Mouse (Mus musculus): ENCODE data around the gene Gpn1. TPM values are rescaled to one million over a fixed set of nuclear protein-coding genes. Genes with fewer than 3 reads are reported as not detected.

Gene Gpn1
- 37.8 and 40.9 TPM in 2 replicates for polyA plus RNA-seq (2012; rRNA removed)

DNA sequence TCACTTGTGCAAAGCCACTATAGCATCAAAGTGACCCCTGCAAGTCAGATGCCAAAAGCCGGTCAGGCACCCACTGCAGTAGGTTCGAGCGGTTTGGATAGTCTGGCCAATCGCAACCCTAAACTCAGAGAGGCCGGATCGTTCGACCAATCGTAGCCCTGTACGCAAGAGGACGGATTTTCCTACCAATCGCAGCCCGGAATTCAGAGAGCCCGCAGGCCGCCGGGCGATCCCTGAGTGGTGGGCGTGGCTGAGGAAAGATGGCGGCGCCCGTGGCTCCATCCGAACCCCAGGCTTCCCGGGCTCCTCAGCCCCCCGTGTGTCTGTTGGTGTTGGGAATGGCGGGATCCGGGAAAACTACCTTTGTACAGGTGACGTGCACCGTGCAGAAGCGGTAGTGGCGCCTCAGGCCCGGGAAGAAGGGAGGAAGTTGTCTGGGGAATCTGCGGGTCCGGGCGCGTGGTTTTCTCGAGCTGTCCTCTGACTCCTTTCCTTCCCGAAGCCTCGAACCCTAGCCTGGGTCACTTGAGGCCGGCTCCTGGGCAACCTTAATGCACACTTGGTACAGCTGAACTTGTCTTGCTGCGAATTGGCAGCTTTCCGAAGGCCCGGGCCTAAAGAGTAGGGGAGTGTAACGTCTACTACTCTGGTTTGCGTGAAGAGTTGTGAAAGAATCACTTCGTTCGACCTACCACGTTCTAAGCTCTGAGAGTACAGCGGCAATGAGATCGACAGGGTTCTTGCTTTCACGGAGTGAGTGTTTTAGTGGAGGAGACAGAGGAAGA is at the start of gene Gpn1:
Gene Gpn1 (plus strand): TSS at position 229 of the 785 bp plus-strand sequence.

GRCm38 (mm10) chr5:31451878-31452561 is 42.5 kb upstream of the Gpn1 start, which contains the start of gene Zfp512:
Gene Zfp512, plus strand, starts transcription at chr5:31452431.

DNA sequence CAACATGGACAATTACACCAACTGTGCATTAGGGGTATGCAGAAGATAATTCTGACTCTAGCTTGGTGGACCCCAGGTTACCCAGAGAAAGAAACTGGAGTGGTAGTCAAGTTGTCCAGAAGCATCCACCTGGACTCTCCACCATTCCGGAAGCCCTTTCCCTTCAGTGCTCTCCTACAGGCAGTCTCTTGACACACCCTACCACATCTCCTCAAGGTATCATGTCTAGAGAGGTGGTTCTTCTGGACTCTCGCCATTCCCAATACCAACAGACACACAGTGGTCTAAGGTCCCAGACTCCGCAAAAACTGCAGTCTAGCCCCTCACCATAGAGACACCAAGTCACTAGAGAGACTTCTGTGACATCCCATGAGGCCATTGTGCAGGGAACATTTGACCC is 9.1 kb upstream of the Gpn1 start, which contains the start of gene 4930548H24Rik:
Gene 4930548H24Rik (plus strand): TSS at position 301 of the 400 bp plus-strand sequence.

DNA sequence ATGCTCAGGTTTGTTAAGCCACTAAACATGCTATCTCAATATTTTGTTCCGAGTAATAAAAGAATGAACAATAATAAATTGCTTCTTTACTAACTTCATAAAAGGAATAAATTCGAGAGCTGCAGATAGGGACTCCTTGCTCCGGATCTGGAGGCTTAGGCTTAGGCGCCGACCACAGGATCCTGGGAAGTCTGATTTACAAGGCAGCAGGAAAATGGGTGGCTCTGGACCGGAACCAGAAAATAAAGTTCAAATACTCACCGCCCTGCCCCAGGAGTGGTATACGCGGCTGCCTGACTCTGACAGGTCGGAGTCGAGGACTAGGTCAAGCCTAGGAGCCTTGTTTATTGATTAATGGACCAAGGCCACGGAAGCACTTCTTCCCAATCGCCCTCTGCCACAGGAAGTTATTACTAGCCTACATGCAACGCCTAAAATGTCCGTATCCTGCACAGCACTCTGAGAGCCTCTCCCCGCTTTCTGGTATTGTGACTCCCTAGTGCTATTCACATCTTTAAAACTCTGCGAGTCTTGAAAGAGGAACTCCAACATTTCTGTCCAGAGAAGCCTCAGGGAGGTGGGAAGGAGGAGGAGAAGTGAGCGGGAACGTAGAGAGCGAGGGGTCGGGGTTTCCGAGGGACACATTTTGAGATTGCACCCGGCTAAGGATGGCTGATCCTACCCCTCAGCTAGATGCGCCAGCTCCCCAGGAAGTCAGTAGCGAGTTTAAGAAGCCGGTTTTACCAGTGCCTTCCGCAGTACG is 32.0 kb downstream of the Gpn1 start, which contains the start of gene Slc4a1ap:
Gene Slc4a1ap (plus strand): TSS at position 642 of the 763 bp plus-strand sequence.

GRCm38 (mm10) chr5:31527707-31528106 is 33.2 kb downstream of the Gpn1 start, which contains the start of gene Supt7l:
Gene Supt7l, minus strand, starts transcription at chr5:31527807.

Other genes with a start within 250 kb of the Gpn1 start
- gene Krtcap3, start 243.1 kb upstream of the Gpn1 start, polyA plus RNA-seq (2012; rRNA removed), result 9.1 and 12.3 TPM in 2 replicates
- 44.3 and 45.6 TPM in 2 replicates for gene Ift172, start 203.6 kb upstream of the Gpn1 start, polyA plus RNA-seq (2012; rRNA removed)
- gene Fndc4, start 198.7 kb upstream of the Gpn1 start, polyA plus RNA-seq (2012; rRNA removed), result 57.8 and 94.3 TPM in 2 replicates
- 0.63 and 1.5 TPM in 2 replicates for gene Gckr, start 197.3 kb upstream of the Gpn1 start, polyA plus RNA-seq (2012; rRNA removed)
- 59.8 and 71.9 TPM in 2 replicates for gene Zfp512, start 42.3 kb upstream of the Gpn1 start, polyA plus RNA-seq (2012; rRNA removed)
- 0.24 and 0.31 TPM in 2 replicates for gene 4930548H24Rik, start 9.0 kb upstream of the Gpn1 start, polyA plus RNA-seq (2012; rRNA removed)
- 25.2 and 46.6 TPM in 2 replicates for gene Slc4a1ap, start 32.3 kb downstream of the Gpn1 start, polyA plus RNA-seq (2012; rRNA removed)
- 17.8 and 21.2 TPM in 2 replicates for gene Supt7l, start 33.1 kb downstream of the Gpn1 start, polyA plus RNA-seq (2012; rRNA removed)
- gene Mrpl33, start 102.2 kb downstream of the Gpn1 start, polyA plus RNA-seq (2012; rRNA removed), result 133 and 291 TPM in 2 replicates
- gene Rbks, start 202.9 kb downstream of the Gpn1 start, polyA plus RNA-seq (2012; rRNA removed), result 2.1 and 2.9 TPM in 2 replicates
- gene Babam2, start 202.9 kb downstream of the Gpn1 start, polyA plus RNA-seq (2012; rRNA removed), result 26.3 and 26.5 TPM in 2 replicates